Mouse (Mus musculus): ENCODE results near the gene Nat14.

DNA sequence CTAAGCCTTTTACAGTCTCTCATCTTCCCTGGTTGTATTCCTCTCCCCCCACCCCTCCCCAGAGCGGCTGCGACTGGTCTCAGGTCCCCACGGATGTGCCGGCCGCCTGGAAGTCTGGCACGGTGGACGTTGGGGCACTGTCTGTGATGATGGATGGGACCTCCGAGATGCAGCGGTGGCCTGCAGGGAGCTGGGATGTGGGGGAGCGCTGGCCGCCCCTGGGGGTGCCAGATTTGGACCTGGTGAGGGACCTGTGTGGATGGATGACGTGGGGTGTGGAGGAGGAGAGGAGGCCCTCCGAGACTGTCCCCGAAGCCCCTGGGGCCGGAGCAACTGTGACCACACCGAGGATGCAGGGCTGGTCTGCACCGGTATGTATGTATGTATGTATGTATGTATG lies 6.5 kb downstream of the Nat14 start:
- no peak for TF ChIP-seq POLR2A (IDR thresholded peaks at IDR 0.05; ENCODE audit: insufficient read depth, low read length)
- no peak for TF ChIP-seq CTCF (IDR thresholded peaks at IDR 0.05; ENCODE audit: low read depth, low read length)

Measured in ES-Bruce4 (cell line).